Mouse (Mus musculus) hindbrain, embryonic 10.5 days (tissue): ENCODE measurements around the gene Map4. TPM values are rescaled to one million over a fixed set of nuclear protein-coding genes. Genes with fewer than 3 reads are reported as not detected.
"Not testable (repeated sequence)": the region's sequence is repeated elsewhere in the genome, so short reads cannot be mapped to it uniquely, and the experiment has no call there.

Source experiments
- DNase-seq: peaks from one replicate; pipeline ENCODE4 v3.0.0-alpha.2; 2017; ENCODE audit warnings: low spot score
- H3K27ac ChIP-seq: fragments of 300-500 bp; sonication (generic); 2 replicates; pipeline ENCODE4 v1.5.1; 2016; ENCODE audit warnings: mild to moderate bottlenecking, moderate library complexity
- H3K27me3 ChIP-seq: fragments of 300-500 bp; sonication (generic); 2 replicates; pipeline ENCODE4 v1.6.1; 2016; ENCODE audit warnings: mild to moderate bottlenecking; ENCODE audit not compliant: poor library complexity, insufficient read depth, severe bottlenecking
- H3K36me3 ChIP-seq: fragments of 300-500 bp; sonication (generic); 2 replicates; pipeline ENCODE4 v1.6.1; 2016; ENCODE audit warnings: mild to moderate bottlenecking, moderate library complexity
- H3K4me1 ChIP-seq: fragments of 300-500 bp; sonication (generic); replicated peaks from 2 replicates; pipeline ENCODE4 v1.6.1; 2016; ENCODE audit warnings: mild to moderate bottlenecking
- H3K4me3 ChIP-seq: fragments of 300-500 bp; sonication (generic); 2 replicates; pipeline ENCODE4 v1.5.1; 2016; ENCODE audit warnings: mild to moderate bottlenecking, moderate library complexity
- H3K9me3 ChIP-seq: fragments of 300-500 bp; sonication (generic); 2 replicates; pipeline ENCODE4 v1.6.1; 2016; ENCODE audit warnings: mild to moderate bottlenecking, moderate library complexity
- WGBS: fragments of 180-500 bp; shearing (Covaris S2); methylation state at CpG from one replicate; pipeline ENCODE4 v1.1.7; 2016; 5-methylcytosine and 5-hydroxymethylcytosine counted together
- polyA plus RNA-seq: library from polyadenylated mRNA; unstranded; fragments of >200 nt; fragmentation: Nextera tagmentation; extraction: Ambion mirVana; gene quantifications from 2 replicates; pipeline ENCODE4 v1.2.1, GENCODE M21; 2016

The Map4 gene
- polyA plus RNA-seq, 1 experiment from 2014 or later = 96.3 TPM

DNA sequence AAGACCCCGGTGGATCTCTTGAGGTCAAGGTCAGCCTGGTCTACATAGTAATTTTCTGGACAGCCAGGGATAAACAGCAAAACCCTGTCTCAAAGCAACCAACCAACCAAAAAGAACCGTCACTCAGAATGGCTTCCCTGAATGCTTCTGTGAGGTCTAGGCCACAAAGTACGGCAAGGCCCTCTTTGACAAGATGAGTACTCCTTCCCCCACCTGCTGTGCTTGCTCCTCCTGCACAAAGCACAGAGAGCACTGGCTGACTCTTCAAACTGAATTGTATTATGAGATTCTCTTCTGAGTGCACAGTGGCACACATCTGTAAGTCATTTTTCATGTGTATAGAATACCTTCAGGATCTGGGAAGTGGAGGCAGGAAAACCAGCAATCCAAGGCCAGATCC lies 166.5 kb downstream of the Map4 start:
- DNase-seq = no peak
- no peak overlapping the region for H3K4me3 ChIP-seq
- no peaks in the 10 kb centered on the region for H3K9me3 ChIP-seq
- 83% methylated on average over 3 of the region's 3 CpGs for WGBS
- H3K27me3 ChIP-seq = no peaks in the 10 kb centered on the region
- H3K4me1 ChIP-seq = peaks cover 6% of the 10 kb centered on the region
- no peak overlapping the region for H3K27ac ChIP-seq
- H3K36me3 ChIP-seq = peaks cover 92% of the 10 kb centered on the region

GRCm38 (mm10) chr9:110100627-110101600 lies 169.7 kb downstream of the Map4 start:
- whole genome bisulfite sequencing = 3% methylated on average over 41 of the region's 41 CpGs
- DNase-seq = peak; percentile 92
- peaks cover 93% of the 10 kb centered on the region for H3K36me3 ChIP-seq
- H3K9me3 ChIP-seq = no peaks in the 10 kb centered on the region
- peak overlapping the region; percentile 94 for H3K4me3 ChIP-seq
- H3K27ac ChIP-seq = peak overlapping the region; percentile 90
- peaks cover 6% of the 10 kb centered on the region for H3K4me1 ChIP-seq
- no peaks in the 10 kb centered on the region for H3K27me3 ChIP-seq

- WGBS = 10% methylated on average over 10 of the region's 10 CpGs
- H3K27ac ChIP-seq = peak overlapping the region; percentile 99
- no peak for DNase-seq
- H3K4me3 ChIP-seq = peak overlapping the region; percentile 94
- peaks cover 50% of the 10 kb centered on the region for H3K36me3 ChIP-seq
- no peaks in the 10 kb centered on the region for H3K27me3 ChIP-seq
- no peaks in the 10 kb centered on the region for H3K9me3 ChIP-seq
- peaks cover 22% of the 10 kb centered on the region for H3K4me1 ChIP-seq
These were observed 185.2 kb downstream of the Map4 start for GRCm38 (mm10) chr9:110116353-110116976.

GRCm38 (mm10) chr9:110116977-110117778 lies 185.9 kb downstream of the Map4 start, which contains the start of gene Smarcc1:
Smarcc1 (plus strand) TSS chr9:110117708.
- WGBS = under 1% methylated on average over 79 of the region's 79 CpGs
- Histone ChIP-seq H3K27me3 (no peaks in the 10 kb centered on the region), H3K9me3 (no peaks in the 10 kb centered on the region), H3K36me3 (peaks cover 42% of the 10 kb centered on the region), H3K27ac (peak within 1 kb of the TSS; percentile 99), H3K4me1 (peaks cover 22% of the 10 kb centered on the region), H3K4me3 (peak within 1 kb of the TSS; percentile 94)
- DNase-seq = peak; percentile 94

DNA sequence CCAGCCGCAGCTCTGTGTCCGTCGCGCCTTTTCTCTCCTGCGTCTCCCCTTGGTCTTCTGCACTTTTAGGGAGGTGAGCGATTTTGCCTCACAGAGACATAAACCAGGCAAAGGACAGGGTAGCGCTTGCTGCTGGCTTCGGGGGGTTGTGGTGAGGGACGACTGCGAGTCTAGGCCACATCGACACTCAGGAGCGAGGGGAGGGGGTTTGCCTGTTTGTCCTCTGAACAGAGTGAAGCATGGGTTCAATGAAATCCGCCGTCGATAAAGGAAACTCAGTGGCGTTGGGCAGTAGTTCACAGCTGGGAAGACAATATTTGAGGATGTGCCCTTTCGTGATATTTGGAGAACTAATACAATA lies 186.5 kb downstream of the Map4 start, which contains the start of gene Dhx30:
TSS of gene Dhx30 (minus strand) at position 52 of the 361 bp plus-strand sequence.
- no peak for DNase-seq
- Histone ChIP-seq H3K36me3 (peaks cover 37% of the 10 kb centered on the region), H3K4me1 (peaks cover 22% of the 10 kb centered on the region), H3K4me3 (peak within 1 kb of the TSS; percentile 94), H3K27me3 (no peaks in the 10 kb centered on the region), H3K9me3 (no peaks in the 10 kb centered on the region), H3K27ac (peak within 1 kb of the TSS; percentile 99)
- WGBS = 1% methylated on average over 17 of the region's 17 CpGs

GRCm38 (mm10) chr9:110118249-110118648 lies 187.0 kb downstream of the Map4 start:
- H3K27ac ChIP-seq = peak overlapping the region; percentile 99

GRCm38 (mm10) chr9:110121424-110121823 lies 190.2 kb downstream of the Map4 start:
- 82% methylated on average over 4 of the region's 4 CpGs for WGBS

More at GRCm38 (mm10) chr9:110118249-110118648, 187.0 kb downstream of the Map4 start:
- Histone ChIP-seq H3K4me3 (peak overlapping the region; percentile 94), H3K36me3 (peaks cover 32% of the 10 kb centered on the region), H3K9me3 (no peaks in the 10 kb centered on the region), H3K4me1 (peaks cover 22% of the 10 kb centered on the region), H3K27me3 (no peaks in the 10 kb centered on the region)
- DNase-seq = no peak
- whole genome bisulfite sequencing = 50% methylated on average over 1 of the region's 1 CpGs

DNA sequence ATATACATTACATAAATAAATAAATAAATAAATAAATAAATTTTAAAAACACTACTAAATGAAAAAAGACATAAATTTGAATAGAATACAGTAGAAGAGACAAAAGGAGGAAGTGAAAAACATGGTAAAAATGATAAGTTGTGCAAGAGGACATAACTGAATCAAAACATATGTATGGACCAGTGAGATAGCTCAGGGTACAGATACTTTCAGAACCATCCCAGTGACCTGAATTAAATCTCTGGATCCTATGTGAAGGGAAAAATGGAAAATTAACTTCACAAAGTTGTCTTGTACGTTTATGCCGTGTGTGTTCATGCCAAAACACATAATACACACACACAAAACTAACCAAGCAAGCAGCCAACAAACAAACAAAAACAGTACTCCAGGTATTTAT lies 192.1 kb downstream of the Map4 start:
- 82% methylated on average over 2 of the region's 2 CpGs for WGBS
- H3K27ac ChIP-seq = no peak overlapping the region
- peaks cover 5% of the 10 kb centered on the region for H3K4me1 ChIP-seq
- H3K4me3 ChIP-seq = no peak overlapping the region
- no peaks in the 10 kb centered on the region for H3K27me3 ChIP-seq
- DNase-seq = no peak
- H3K9me3 ChIP-seq = no peaks in the 10 kb centered on the region
- H3K36me3 ChIP-seq = 0 out of 2 replicates have a peak, but pooled peaks cover 8% of the 10 kb centered on the region

More at GRCm38 (mm10) chr9:110121424-110121823, 190.2 kb downstream of the Map4 start:
- Histone ChIP-seq H3K27ac (no peak overlapping the region), H3K4me3 (no peak overlapping the region), H3K27me3 (no peaks in the 10 kb centered on the region), H3K4me1 (peaks cover 11% of the 10 kb centered on the region), H3K36me3 (0 out of 2 replicates have a peak, but pooled peaks cover 8% of the 10 kb centered on the region), H3K9me3 (no peaks in the 10 kb centered on the region)
- no peak for DNase-seq

- DNase-seq, H3K4me3 ChIP-seq, H3K27ac ChIP-seq, H3K9me3 ChIP-seq, H3K4me1 ChIP-seq, H3K36me3 ChIP-seq, H3K27me3 ChIP-seq: not testable (repeated sequence)
- 69% methylated on average over 2 of the region's 2 CpGs for WGBS
These were observed 192.8 kb downstream of the Map4 start for GRCm38 (mm10) chr9:110124008-110124540.

GRCm38 (mm10) chr9:110130896-110131524 lies 199.8 kb downstream of the Map4 start:
- H3K27ac ChIP-seq = peak overlapping the region; percentile 99
- H3K9me3 ChIP-seq = no peaks in the 10 kb centered on the region
- DNase-seq = no peak

DNA sequence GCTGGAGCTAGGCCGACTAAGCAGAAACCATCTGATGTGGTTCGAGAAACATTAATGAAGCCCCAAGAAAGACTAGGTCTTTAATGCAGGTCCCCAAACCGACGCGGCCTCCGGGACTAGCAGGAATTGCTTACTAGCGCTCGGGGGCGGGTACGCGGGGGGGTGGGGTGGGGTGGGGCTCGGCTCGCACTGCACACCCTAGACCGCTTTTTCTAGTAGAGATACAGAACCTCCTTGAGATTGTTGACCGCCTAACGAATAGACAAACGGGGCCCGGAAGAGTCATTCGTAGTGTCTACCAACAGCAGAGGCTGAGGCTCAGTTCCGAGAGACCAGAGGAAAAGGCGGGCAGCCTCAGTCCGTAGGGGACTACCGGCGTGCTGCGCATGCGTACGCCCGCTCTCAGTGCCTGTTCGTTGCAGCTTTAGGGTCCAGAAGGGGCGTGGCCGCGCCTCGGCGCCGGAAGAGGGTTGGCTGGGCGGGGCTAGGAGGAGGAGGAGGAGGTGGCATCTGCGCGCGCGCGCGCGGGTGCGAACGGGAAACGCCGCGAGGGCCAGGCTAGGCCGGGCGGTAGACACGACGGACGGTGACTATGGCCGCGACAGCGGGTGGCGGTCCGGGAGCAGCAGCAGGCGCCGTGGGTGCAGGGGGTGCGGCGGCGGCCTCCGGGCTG lies 200.4 kb downstream of the Map4 start:
- H3K4me3 ChIP-seq = peak overlapping the region; percentile 93
- WGBS = under 1% methylated on average over 64 of the region's 64 CpGs
- peaks cover 34% of the 10 kb centered on the region for H3K36me3 ChIP-seq
- peak; percentile 100 for DNase-seq
- no peaks in the 10 kb centered on the region for H3K9me3 ChIP-seq
- H3K4me1 ChIP-seq = peaks cover 27% of the 10 kb centered on the region
- H3K27me3 ChIP-seq = no peaks in the 10 kb centered on the region
- H3K27ac ChIP-seq = peak overlapping the region; percentile 99

More at GRCm38 (mm10) chr9:110130896-110131524, 199.8 kb downstream of the Map4 start:
- Histone ChIP-seq H3K27me3 (no peaks in the 10 kb centered on the region), H3K4me3 (peak overlapping the region; percentile 93), H3K36me3 (peaks cover 28% of the 10 kb centered on the region), H3K4me1 (peaks cover 27% of the 10 kb centered on the region)
- 34% methylated on average over 10 of the region's 10 CpGs for WGBS
